Mouse (Mus musculus) lung, adult 18-20 months (tissue): ENCODE results near the gene Ttc7b.

ENCODE experiments used
- DNase-seq, 2 experiments: peaks; one replicate each; pipeline ENCODE4 v3.0.0; 2022; ENCODE audit warnings: mixed read lengths in 2 of 2

Ttc7b gene

GRCm38 (mm10) chr12:100408143-100408542 lies 112.5 kb downstream of the Ttc7b start:
- no peak for DNase-seq

GRCm38 (mm10) chr12:100407371-100407770 lies 113.3 kb downstream of the Ttc7b start:
- DNase-seq: no peak

GRCm38 (mm10) chr12:100406094-100406493 lies 114.5 kb downstream of the Ttc7b start:
- no peak for DNase-seq

GRCm38 (mm10) chr12:100405512-100406030 lies 115.1 kb downstream of the Ttc7b start:
- DNase-seq: no peak

GRCm38 (mm10) chr12:100404430-100404829 lies 116.2 kb downstream of the Ttc7b start:
- DNase-seq: no peak

GRCm38 (mm10) chr12:100403005-100403324 lies 117.7 kb downstream of the Ttc7b start:
- DNase-seq: no peak

- DNase-seq: no peak
Measured at GRCm38 (mm10) chr12:100402296-100403004, 118.2 kb downstream of the Ttc7b start.

GRCm38 (mm10) chr12:100400119-100400518 lies 120.5 kb downstream of the Ttc7b start:
- DNase-seq: no peak

GRCm38 (mm10) chr12:100399126-100399727 lies 121.4 kb downstream of the Ttc7b start:
- no peak for DNase-seq

- peak in 1 of 2 experiments; percentile 14 for DNase-seq
Measured at GRCm38 (mm10) chr12:100398268-100398943, 122.2 kb downstream of the Ttc7b start.

- no peak for DNase-seq
Measured at GRCm38 (mm10) chr12:100397432-100398146, 123.0 kb downstream of the Ttc7b start.

- no peak for DNase-seq
Measured at GRCm38 (mm10) chr12:100396806-100397205, 123.8 kb downstream of the Ttc7b start.

- no peak for DNase-seq
Measured at GRCm38 (mm10) chr12:100393532-100393931, 127.1 kb downstream of the Ttc7b start.

- DNase-seq: no peak
Measured at GRCm38 (mm10) chr12:100393109-100393508, 127.5 kb downstream of the Ttc7b start.

GRCm38 (mm10) chr12:100392466-100392865 lies 128.2 kb downstream of the Ttc7b start:
- no peak for DNase-seq

GRCm38 (mm10) chr12:100391890-100392289 lies 128.7 kb downstream of the Ttc7b start:
- DNase-seq: no peak

GRCm38 (mm10) chr12:100389878-100390710 lies 130.5 kb downstream of the Ttc7b start:
- DNase-seq: peak in 1 of 2 experiments; percentile 26

- no peak for DNase-seq
Measured at GRCm38 (mm10) chr12:100386259-100386658, 134.4 kb downstream of the Ttc7b start.

- DNase-seq: no peak
Measured at GRCm38 (mm10) chr12:100382526-100382925, 138.1 kb downstream of the Ttc7b start.

GRCm38 (mm10) chr12:100381941-100382340 lies 138.7 kb downstream of the Ttc7b start:
- DNase-seq: no peak

- no peak for DNase-seq
Measured at GRCm38 (mm10) chr12:100380697-100381291, 139.8 kb downstream of the Ttc7b start.

- no peak for DNase-seq
Measured at GRCm38 (mm10) chr12:100379833-100380232, 140.8 kb downstream of the Ttc7b start.
